Mouse (Mus musculus) liver, embryonic 14.5 days (tissue): Measurements from ENCODE around the gene Cdc34. TPM values are rescaled to one million over a fixed set of nuclear protein-coding genes. Genes with fewer than 3 reads are reported as not detected.

Experiments
- ATAC-seq: fragments of 200-750 bp; cut with Nextera tagmentation; 2 replicates; pipeline ENCODE4 v1.8.0; 2017; ENCODE audit warnings: moderate number of reproducible peaks, mild to moderate bottlenecking, moderate library complexity; ENCODE audit not compliant: insufficient read depth
- DNase-seq, 3 experiments: peaks; one replicate each; pipeline ENCODE4 v3.0.0-alpha.2; 2012 to 2013; ENCODE audit warnings: low read depth in 3 of 3, low spot score in 3 of 3
- H3K27ac ChIP-seq: fragments of 300-500 bp; sonication (generic); 2 replicates; pipeline ENCODE4 v1.5.1; 2014; ENCODE audit warnings: moderate library complexity, mild to moderate bottlenecking, control low read depth, inconsistent platforms
- H3K27me3 ChIP-seq: fragments of 300-500 bp; sonication (generic); 2 replicates; pipeline ENCODE4 v1.6.1; 2014; ENCODE audit warnings: mild to moderate bottlenecking, low read length, moderate library complexity; ENCODE audit not compliant: control insufficient read depth, insufficient read depth
- H3K36me3 ChIP-seq: fragments of 300-500 bp; sonication (generic); replicated peaks from 2 replicates; pipeline ENCODE4 v1.6.1; 2014; ENCODE audit warnings: low read depth; ENCODE audit not compliant: control insufficient read depth, insufficient read depth
- H3K4me1 ChIP-seq, 2 experiments: fragments of 200-500 bp in 1 of 2; fragments of 300-500 bp in 1 of 2; sonication (generic) in 1 of 2; replicated peaks; 2 replicates each; pipeline ENCODE4 v1.6.1; 2012 to 2014; ENCODE audit warnings: antibody characterized with exemption in 1 of 2, inconsistent platforms in 1 of 2, low read length in 1 of 2; ENCODE audit not compliant: control insufficient read depth in 2 of 2, insufficient read depth in 2 of 2
- H3K4me2 ChIP-seq: fragments of 300-500 bp; sonication (generic); 2 replicates; pipeline ENCODE4 v1.6.1; 2014; ENCODE audit warnings: low read depth, mild to moderate bottlenecking, control low read depth, moderate library complexity
- H3K4me3 ChIP-seq, 2 experiments: fragments of 200-500 bp in 1 of 2; fragments of 300-500 bp in 1 of 2; sonication (generic) in 1 of 2; 2 replicates each; pipeline ENCODE4 v1.5.1; 2012 to 2014; ENCODE audit warnings: low read depth in 2 of 2, low read length in 2 of 2, mild to moderate bottlenecking in 2 of 2, control low read depth in 1 of 2, inconsistent platforms in 1 of 2, moderate library complexity in 1 of 2; ENCODE audit not compliant: insufficient read depth in 1 of 2
- H3K9ac ChIP-seq: fragments of 300-500 bp; sonication (generic); replicated peaks from 2 replicates; pipeline ENCODE4 v1.6.1; 2014; ENCODE audit warnings: mild to moderate bottlenecking, control low read depth, moderate library complexity
- H3K9me3 ChIP-seq: fragments of 300-500 bp; sonication (generic); 2 replicates; pipeline ENCODE4 v1.6.1; 2016; ENCODE audit warnings: low read length, mixed read lengths; ENCODE audit not compliant: control insufficient read depth
- CTCF ChIP-seq: IDR thresholded peaks from 2 replicates; pipeline ENCODE4 v1.5.1; 2016; ENCODE audit warnings: antibody characterized with exemption, low read depth, control low read depth
- EP300 ChIP-seq: IDR thresholded peaks from 2 replicates; pipeline ENCODE4 v1.6.1; 2016; ENCODE audit warnings: antibody characterized with exemption, low read depth
- WGBS: fragments of 180-500 bp; shearing (Covaris S2); extraction: QIAGEN DNeasy Blood & Tissue Kit; methylation state at CpG from one replicate; pipeline ENCODE4 v1.1.7; 2014; ENCODE audit not compliant: insufficient replicate concordance; 5-methylcytosine and 5-hydroxymethylcytosine counted together
- polyA plus RNA-seq, 2 experiments: library from polyadenylated mRNA; depleted of rRNA in 1 of 2; stranded (reverse) in 1 of 2; unstranded in 1 of 2; fragments of >200 nt; fragmentation: Nextera tagmentation in 1 of 2; extraction: Ambion mirVana in 1 of 2; gene quantifications; 2 replicates each; pipeline versions ENCODE4 v1.2.1 to v1.2.3; 2012 to 2014

Gene Cdc34
- polyA plus RNA-seq (2012; rRNA removed) (106 and 127 TPM in 2 replicates), polyA plus RNA-seq (2014; fragmentation: Nextera tagmentation; extraction: Ambion mirVana) (115 and 124 TPM in 2 replicates)

GRCm38 (mm10) chr10:79681591-79682245 is at the start of gene Cdc34:
Gene Cdc34 (plus strand): TSS chr10:79682195.
- Histone ChIP-seq H3K9ac (peak within 1 kb of the TSS; percentile 89), H3K4me1 (peaks cover 27 to 29% of the 10 kb centered on the region in 2 experiments), H3K4me2 (peak within 1 kb of the TSS; percentile 91), H3K36me3 (peaks cover 22% of the 10 kb centered on the region), H3K4me3 (peak within 1 kb of the TSS; percentile 75 to 100), H3K9me3 (no peaks in the 10 kb centered on the region), H3K27ac (peak within 1 kb of the TSS; percentile 87), H3K27me3 (no peaks in the 10 kb centered on the region)
- under 1% methylated on average over 78 of the region's 84 CpGs for WGBS
- TF ChIP-seq CTCF (peak; percentile 30; the same call in 1 of the 2 replicates), EP300 (no peak)
- DNase-seq, result peak; percentile 92 to 95 (median 94)
- ATAC-seq, result peak; percentile 91

GRCm38 (mm10) chr10:79633006-79633777 is 48.8 kb upstream of the Cdc34 start:
- Histone ChIP-seq H3K4me3 (no peak overlapping the region), H3K9ac (no peak overlapping the region), H3K9me3 (no peaks in the 10 kb centered on the region), H3K4me2 (no peak overlapping the region), H3K4me1 (no peaks in the 10 kb centered on the region), H3K27me3 (peaks cover 19% of the 10 kb centered on the region), H3K27ac (no peak overlapping the region), H3K36me3 (no peaks in the 10 kb centered on the region)
- 61% methylated on average over 17 of the region's 17 CpGs for WGBS
- ATAC-seq (no peak), DNase-seq (no peak)
- TF ChIP-seq EP300 (no peak), CTCF (no peak)

- TF ChIP-seq EP300 (no peak), CTCF (no peak)
- DNase-seq (no peak), ATAC-seq (no peak)
- Histone ChIP-seq H3K9ac (no peak overlapping the region), H3K36me3 (no peaks in the 10 kb centered on the region), H3K9me3 (no peaks in the 10 kb centered on the region), H3K4me3 (no peak overlapping the region), H3K4me2 (no peak overlapping the region), H3K4me1 (no peaks in the 10 kb centered on the region), H3K27ac (no peak overlapping the region), H3K27me3 (peaks cover 36% of the 10 kb centered on the region)
- 69% methylated on average over 8 of the region's 8 CpGs for WGBS
Observed at GRCm38 (mm10) chr10:79636287-79636686, 45.7 kb upstream of the Cdc34 start.

GRCm38 (mm10) chr10:79637128-79638110 is 44.6 kb upstream of the Cdc34 start, which contains the start of gene Shc2:
Gene Shc2 (minus strand): TSS chr10:79637918.
- Histone ChIP-seq H3K4me1 (no peaks in the 10 kb centered on the region), H3K4me2 (peak within 1 kb of the TSS; percentile 49), H3K27ac (no peak within 1 kb of the TSS), H3K27me3 (peaks cover 36% of the 10 kb centered on the region), H3K4me3 (peak within 1 kb of the TSS; percentile 24 to 33), H3K9ac (no peak within 1 kb of the TSS), H3K36me3 (no peaks in the 10 kb centered on the region), H3K9me3 (no peaks in the 10 kb centered on the region)
- no peak for DNase-seq
- TF ChIP-seq CTCF (no peak), EP300 (no peak)
- ATAC-seq, result no peak
- WGBS, result 1% methylated on average over 111 of the region's 116 CpGs
